Mouse (Mus musculus) erythroblast, adult 5-6 weeks (primary cell): ENCODE measurements around the gene Musk. TPM values are rescaled to one million over a fixed set of nuclear protein-coding genes. Genes with fewer than 3 reads are reported as not detected.
"Not testable (repeated sequence)": the region's sequence is repeated elsewhere in the genome, so short reads cannot be mapped to it uniquely, and the experiment has no call there.

Source experiments
- ATAC-seq: replicated peaks from 2 replicates; pipeline ENCODE4 v1.8.0; 2016; ENCODE audit warnings: moderate number of reproducible peaks, mild to moderate bottlenecking, moderate TSS enrichment, inconsistent platforms; ENCODE audit not compliant: poor library complexity, low FRiP score, severe bottlenecking
- total RNA-seq, 2 experiments: library from RNA; stranded (forward) in 1 of 2; stranded (reverse) in 1 of 2; fragments of 150-400 nt in 1 of 2; fragments of 200-764, 138-1000 nt in 1 of 2; gene quantifications; 2 replicates each; pipeline versions ENCODE4 v1.2.3 to v1.2.4; 2015 to 2017; ENCODE audit warnings: low replicate concordance in 2 of 2

The Musk gene
- total RNA-seq (2015; ENCODE audit: low replicate concordance) (not detected in 2 replicates), total RNA-seq (2017; ENCODE audit: low replicate concordance) (not detected in 2 replicates)

DNA sequence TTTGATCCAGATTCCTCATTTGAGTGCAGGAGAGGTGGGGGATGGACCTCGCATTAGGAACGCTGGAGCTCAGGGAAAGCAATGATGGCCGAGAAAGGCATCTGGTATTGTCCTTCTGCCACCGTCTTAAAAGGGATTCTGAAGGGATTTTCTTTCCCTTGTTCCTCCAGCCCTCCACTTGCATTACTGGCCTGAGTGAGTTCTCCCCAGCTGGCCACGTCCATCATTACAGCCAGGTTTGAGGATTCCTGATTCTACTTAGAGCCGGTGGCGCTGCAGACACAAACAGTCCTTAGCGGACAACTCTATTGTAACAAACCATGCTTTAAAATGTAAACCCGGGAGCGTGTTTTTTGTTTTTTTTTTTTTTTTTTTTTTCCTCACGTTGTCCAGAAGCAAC lies at the start of gene Musk:
TSS of gene Musk (plus strand) at position 274 of the 400 bp plus-strand sequence.
- ATAC-seq: no peak

DNA sequence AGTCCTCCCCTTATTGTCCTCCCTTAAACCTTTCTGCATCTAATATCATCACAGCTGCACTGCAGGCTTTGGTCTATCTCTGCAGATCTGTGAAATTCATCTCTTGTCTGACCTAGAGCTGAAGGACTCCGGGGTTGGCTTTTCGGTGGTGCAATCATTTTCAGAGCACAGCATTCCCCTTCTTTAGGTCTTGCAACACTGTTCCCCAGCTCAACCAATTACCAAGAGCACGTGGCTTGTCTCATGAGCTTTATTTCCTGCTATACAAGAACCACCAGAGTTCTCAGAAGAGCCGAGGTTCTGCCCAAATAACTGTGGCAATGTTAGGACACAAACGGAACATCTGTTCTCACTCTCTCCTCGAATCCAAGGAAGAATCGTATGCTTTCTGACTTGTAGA lies 45.3 kb upstream of the Musk start:
- no peak for ATAC-seq

DNA sequence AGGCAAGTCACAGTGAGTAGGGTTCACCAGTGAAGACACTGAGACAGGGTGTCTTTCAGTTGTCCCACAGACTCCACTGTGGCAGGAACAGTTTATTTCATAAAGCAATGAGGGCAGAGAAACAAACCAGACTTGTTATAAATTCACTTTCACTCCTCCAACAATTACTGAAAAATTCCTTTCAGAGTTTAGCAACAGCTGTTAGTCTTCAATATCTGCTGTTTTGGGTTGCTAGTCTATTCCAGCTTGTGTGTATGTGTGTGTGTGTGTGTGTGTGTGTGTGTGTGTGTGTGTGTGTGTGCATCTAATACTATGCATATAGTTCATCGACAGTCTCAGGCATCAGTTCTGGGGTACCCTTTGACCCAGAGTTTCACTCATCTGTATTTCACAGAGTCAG lies 40.2 kb upstream of the Musk start:
- no peak for ATAC-seq

DNA sequence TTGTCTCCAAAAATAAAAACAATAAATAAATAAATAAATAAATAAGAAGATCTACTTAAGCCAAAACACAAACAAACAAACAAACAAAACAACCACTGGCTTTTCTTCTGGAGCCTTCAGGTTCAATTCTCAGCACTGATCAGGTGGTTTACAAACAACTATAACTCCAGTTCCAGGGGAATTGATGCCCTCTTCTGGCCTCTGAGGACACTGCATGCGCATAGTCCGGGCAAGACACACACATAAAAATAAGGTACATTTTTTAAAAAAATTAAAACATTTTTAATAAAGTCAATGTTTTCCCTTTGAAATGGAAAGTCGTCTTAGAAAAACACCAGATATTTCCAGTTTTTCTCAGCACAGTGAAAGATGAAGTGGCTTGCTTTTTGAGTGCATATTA lies 33.4 kb upstream of the Musk start:
- ATAC-seq: no peak

DNA sequence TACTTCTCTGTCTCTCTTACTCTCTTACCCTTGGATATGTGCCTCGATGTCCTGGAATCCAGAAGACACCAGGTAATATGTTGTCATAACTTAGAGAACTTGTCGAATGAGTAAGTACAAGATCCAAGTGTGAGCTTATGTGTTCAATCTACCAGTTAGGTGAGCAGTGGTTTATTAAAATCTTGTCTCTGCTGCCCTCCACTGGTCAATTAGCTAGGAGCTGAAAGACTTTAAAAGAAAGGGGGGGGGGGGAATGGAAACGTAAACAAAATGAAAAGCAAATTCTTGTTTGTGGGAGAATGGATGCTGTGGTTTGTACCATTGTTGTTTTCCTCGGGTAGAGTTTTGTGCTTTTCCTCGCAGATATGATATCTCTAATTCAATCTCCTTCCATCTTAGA lies 32.4 kb upstream of the Musk start:
- no peak for ATAC-seq

DNA sequence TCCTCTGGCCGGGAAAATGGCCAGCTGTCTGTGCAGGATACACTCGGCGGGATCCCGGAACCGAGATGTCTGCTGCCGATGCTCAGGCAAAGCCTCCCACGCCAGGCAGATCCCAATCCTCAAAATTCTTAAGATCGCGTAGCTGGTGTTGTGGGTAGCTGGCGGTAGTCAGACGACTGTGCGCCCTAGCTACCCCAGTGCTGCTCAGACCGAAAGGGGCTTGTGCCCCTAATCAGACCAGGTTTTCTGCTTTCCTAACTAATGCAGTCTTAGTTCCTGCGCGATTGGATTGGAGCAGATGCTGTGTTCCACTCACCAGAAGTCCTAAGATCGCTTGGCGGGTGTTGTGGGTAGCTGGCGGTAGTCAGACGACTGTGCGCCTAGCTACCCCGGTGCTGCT lies 25.0 kb upstream of the Musk start:
- ATAC-seq: not testable (repeated sequence)

DNA sequence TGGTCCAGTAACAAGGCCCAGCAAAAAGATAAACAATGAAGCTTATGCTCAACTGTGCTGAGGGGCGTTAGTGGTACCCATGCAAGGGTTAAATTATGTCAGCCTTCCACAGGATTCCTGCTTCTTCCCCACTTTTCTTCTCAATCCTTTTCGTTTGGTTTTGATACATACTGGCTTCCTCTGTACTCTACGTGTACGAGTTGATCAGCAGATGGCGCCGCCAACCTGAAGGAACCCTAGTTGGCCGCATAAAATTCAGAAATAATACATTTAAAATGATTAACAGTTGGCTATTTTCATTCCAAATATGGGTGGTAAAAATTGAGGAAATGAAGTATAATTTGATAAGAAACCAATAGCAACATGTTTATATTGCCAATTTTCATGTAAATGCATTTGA lies 19.5 kb upstream of the Musk start:
- ATAC-seq: no peak

DNA sequence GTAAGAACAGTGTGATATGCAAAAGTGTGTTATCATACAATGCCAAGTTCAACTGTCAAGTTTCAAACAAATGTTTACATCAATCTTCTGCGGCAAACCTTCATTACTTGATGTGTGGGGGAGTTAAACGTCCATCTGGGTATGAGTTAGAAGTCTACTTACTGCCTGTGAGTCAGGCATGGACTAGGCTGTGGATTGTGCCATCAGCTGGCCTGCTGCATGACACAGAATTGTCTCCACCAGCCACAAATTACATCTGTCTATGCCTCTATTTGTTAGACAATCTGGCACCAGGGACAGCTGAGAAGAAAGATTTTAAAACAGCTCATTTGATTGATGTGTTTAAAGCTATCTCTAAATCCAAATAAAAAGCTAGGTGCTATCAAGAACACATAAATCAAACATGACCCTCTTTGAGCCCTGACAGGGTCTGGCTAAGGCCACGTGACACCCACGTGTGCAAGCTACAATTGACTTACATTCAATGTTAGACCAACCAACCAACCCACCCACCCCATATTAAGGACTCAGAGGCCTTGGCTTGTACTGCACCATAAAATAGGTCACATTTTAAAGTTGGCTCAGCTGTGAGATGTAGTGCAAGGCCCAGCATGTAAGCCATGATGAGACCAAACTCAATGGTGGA lies 16.7 kb upstream of the Musk start:
- ATAC-seq: no peak

DNA sequence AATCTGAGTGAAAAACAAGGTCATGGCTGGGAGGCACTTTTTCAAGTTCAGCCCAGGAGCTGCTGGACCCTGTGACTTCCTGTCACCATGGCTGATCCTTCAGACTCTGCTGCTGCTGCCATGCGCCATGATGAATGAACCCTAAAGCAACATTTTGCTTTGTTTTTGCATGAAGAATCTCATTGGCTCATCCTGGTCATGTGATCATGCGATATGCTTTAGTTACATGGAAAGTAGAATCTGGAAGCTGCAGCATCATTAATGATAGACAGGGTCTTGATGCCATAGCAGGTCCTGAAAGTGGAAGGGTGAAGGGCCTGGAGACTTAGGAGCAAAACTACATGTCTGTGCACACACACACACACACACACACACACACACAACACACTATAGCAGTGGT lies 15.8 kb upstream of the Musk start:
- no peak for ATAC-seq

DNA sequence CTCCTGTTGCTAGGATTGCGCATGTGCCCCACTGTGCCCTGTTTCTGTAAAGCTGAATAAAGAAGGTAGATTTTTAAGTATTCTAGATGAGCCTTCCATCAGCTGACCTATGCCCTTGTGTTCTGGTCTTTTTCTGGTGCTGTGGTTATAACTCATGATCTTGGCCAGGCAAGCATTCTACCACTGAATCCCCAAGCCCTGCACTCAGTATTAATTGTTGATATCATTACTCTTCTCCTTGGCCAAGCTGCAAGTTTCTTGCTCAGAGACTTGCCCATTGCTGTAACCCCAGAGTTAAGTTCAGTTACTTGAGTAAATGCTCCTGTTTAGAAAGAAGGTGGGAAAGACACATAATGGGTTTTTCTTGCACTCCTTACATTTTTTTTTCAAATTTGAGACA lies 14.8 kb upstream of the Musk start:
- no peak for ATAC-seq

DNA sequence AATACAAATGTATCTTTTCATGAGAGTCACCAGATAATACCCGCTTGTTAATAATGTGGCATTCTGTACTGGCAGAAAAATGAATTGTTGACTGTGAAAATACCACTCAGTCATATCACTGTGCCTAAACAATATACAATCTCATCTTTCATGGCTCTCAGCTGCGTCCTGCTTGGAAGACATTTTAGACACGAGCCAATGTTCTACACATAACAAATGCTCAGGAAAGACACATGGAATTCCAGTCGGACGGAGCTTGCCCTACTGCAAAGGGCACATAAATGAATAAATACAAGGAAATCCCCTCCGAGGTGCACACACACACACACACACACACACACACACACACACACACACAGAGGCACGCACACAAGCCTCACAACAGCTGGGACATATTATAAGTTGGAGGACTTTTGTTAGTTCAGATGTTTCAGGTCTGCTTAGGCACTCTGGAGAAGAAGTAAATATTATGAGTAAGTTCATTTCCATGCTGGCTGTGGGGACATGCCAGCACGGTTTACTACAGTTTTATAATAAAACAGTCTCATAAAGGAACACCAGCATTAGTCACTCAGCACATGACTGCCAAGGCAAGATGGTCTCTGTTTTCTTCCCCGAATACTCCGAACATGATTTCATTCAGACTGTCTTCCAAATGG lies 14.1 kb upstream of the Musk start:
- no peak for ATAC-seq

DNA sequence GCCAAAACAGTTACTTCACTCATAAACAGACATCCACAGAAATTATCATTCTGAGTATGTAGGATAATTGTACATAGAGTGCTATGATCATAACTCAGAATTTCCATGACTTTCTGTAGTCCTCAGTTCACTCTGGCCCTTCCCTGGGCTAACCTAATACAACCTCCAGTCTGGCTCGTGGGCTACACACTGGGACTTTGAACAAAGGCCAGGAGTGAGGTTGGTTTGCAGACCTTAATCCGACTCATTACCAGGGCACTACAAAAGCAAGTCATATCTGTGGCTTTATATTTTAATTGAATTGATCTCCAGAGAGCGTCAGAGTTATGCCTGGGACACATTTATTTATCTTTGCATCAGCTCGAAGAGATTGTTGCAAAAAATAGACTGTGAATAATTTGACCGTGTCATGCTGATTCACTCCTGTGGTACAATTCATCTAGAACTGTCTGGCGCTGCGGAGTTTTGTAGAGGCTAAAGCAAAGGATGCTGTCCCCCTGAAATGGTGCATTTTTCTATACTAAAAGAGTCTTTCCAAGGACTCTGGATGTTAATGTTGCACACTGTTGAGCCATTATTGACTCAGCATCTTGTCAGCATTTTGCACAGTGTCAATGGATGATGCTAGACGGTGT lies 10.4 kb upstream of the Musk start:
- ATAC-seq: no peak

DNA sequence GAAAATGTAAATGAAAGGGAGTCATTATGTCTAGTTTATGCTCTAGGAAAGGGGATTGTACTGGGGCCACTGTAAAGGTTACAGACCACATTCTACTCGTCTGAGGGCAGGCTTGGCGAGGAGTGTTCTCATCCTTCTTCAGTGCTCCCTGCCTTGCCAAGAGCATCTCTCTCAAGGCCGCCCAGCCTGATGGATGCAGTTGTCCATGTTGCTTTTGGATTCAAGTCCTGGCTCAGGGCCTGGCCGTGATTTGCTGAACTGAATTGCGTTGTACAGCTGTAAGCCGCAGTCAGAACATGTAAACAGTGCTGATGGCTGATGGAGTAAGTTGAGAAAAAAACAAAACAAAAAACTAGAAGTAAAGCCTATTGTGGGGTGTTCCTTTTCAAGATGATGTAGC lies 7.4 kb upstream of the Musk start:
- ATAC-seq: no peak

DNA sequence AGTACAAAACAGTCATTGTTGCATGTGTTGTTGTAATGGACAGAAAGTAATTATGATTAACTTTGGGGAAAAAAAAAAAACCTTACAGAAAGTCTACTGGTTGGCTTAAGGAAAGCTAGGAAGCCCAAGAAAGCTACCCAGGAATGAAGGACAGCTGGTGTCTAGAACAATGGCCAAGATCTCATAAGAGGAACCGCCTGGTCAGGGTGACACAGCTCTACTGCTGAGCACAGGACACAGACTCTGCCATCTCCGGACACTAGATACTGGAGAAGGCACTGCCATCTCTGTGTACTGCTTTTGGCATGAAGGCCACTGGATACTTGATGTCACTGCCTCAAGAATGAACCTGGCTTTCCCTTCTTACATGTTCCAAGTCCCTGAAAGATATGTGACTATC lies 5.6 kb upstream of the Musk start:
- ATAC-seq: no peak

DNA sequence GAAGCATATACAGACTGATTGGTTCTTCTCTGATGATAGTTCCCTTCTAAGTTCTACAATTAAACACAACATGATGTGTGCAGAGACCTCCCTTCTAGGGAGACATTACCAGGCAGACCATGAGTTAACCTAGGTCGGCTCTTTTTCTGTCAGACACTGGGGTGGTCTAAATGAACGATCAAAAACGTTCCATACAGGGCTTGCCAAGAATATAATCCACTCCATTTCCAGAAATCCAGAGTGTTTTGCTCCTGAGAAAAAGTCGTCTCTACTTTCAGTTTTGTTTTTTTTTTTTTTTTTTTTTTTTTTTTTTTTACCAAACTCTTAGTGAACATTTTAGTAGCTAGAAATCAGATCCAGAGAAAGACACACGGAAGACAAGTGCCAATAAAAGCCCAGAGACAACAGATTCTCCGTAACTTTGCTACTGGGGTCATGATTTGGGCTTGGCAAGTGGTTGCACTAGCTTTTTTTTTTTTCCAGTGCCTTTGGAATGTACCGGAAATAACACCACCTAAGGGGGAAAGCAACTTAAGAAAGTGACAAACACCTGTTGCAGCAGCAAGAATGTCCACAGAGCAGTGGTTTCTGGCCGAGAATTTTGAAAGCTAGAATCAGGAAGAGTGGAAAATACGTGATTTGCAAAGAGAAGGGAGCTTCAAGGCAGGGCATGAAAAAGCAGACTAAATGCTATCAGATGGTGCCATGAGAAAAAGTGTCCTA lies 769 bp downstream of the Musk start:
- no peak for ATAC-seq

DNA sequence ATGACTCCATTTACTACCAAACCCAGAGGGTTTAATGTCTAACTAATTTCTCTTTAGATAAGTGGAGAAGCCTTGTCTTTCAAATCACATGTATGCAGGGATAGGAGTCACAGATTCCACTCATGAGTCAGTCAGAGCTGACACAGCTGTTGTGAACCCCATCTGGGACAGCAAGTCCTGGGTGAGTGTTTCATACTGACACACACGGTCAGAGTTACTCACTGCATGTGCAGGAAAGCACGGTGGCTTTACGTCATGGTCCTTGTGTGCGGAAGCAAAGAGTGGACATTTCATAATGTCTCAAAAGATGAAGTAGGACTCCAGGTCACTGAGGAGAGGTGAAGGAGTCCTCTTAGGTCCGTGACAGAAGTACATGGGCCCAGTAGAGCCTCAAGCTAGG lies 3.0 kb downstream of the Musk start:
- no peak for ATAC-seq

DNA sequence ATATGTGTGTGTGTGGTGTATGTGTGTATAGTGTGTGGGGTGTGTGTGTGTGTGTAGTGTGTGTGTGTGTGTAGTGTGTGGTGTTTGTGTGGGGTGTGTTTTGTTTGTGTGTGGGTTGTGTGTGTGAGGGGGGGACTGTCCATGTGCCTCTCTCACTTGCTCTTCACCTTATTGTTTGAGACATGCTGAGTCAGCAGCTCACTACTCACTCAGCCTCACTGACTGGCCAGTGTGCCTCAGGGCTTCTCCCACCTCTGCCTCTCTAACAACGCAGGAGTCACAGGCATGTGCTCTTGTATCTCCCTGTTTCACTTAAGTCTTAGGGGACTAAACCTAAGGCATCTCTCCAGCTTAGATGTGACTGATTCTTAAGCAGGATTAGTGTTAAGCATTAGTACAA lies 6.1 kb downstream of the Musk start:
- no peak for ATAC-seq

DNA sequence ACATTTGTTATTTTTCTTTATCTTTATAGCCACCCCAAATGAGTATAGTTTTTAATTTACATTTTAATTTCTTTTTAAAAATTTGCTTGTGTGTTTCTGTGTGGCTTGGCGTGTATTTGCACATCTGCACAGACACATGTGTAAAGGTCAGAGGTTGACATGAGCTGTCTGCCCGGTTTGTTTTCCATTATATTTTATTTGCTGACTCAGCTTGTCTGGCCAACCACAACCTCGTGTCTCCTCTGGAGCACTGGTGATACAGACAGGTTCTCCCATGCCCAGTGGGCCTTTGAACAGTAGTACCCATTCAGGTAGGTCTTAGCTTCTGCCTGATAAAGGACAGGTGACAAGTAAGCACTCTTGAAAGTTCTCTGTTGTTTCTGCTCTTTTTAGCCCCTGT lies 7.3 kb downstream of the Musk start:
- ATAC-seq: no peak

DNA sequence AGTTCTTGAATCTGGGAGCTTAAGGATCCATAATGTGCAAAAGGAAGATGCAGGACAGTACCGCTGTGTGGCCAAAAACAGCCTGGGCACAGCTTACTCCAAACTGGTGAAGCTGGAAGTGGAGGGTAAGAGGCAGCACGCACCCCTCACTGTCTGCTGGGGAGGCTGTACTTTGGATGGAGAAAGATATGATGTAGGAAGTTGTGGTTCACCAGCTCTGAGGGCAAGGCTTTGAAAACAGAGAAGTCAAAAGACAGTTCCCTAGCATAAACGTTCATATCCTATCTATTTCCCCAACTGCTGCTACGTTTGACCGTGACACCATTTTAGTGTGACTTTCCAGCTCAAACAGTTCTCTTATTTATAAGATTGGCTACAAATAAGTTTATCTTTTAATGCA lies 18.1 kb downstream of the Musk start:
- no peak for ATAC-seq

DNA sequence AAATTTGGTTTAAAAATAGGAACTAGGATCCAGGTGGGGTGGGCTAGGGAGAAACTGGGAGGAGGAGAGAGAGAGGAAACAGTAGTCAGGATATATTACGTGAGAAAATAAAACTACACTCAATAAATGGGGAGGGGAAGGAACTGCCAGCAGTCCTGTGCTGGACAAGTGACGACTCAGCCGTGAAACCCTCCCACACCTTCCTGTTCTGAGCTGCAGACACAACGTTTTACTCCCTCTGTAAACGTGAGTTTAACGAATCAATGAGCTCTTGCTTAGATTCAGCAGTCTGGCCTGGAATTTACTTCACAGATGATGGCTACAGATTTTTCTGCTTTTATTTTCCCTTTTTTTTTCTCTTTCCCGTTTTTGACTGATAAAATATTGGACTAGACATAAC lies 18.8 kb downstream of the Musk start:
- ATAC-seq: no peak

DNA sequence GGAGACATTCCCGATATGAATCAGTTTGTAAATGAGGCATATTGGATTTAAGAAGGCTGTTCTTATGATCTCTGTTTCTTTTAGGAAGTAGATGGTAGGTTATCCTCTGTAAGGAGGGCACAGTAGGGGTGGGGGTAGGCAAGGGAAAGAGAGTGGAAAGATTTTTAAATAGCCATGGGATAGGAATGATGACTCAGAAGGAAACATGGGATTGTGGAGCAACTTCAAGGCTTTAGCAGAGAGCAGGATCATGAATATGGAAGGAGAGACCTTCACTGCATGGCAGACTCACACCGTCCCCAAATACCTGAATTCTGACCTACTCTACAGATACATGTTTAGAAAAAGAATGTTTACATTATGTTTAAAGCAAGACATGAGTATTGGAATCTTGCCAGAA lies 21.7 kb downstream of the Musk start:
- ATAC-seq: no peak
